Mouse (Mus musculus) lung, adult 2 months (tissue): ENCODE data around the gene Lama1. TPM values are rescaled to one million over a fixed set of nuclear protein-coding genes. Genes with fewer than 3 reads are reported as not detected.

Source experiments
- DNase-seq: peaks from one replicate; pipeline ENCODE4 v3.0.0; 2022
- H3K4me1 ChIP-seq: fragments of 200-500 bp; 2 replicates; pipeline ENCODE4 v1.6.1; 2011; ENCODE audit warnings: low read length; ENCODE audit not compliant: control insufficient read depth, insufficient read depth
- H3K4me3 ChIP-seq: fragments of 200-500 bp; replicated peaks from 2 replicates; pipeline ENCODE3; 2011; ENCODE audit warnings: low read depth, mild to moderate bottlenecking, control low read depth, low read length; ENCODE audit errors: extremely low read depth
- CTCF ChIP-seq: fragments of 200-500 bp; IDR thresholded peaks from 2 replicates; pipeline ENCODE4 v1.5.1; 2011; ENCODE audit warnings: mild to moderate bottlenecking, low read length, control low read depth; ENCODE audit not compliant: insufficient read depth
- POLR2A ChIP-seq: fragments of 200-500 bp; IDR thresholded peaks from 2 replicates; pipeline ENCODE4 v1.6.1; 2011; ENCODE audit warnings: low read depth, mild to moderate bottlenecking, control low read depth, low read length, borderline replicate concordance; ENCODE audit errors: extremely low read depth
- WGBS: fragments of 180-500 bp; shearing (Covaris S2); methylation state at CpG from one replicate; pipeline ENCODE4 v1.1.7; 2018; 5-methylcytosine and 5-hydroxymethylcytosine counted together
- polyA plus RNA-seq: library from polyadenylated mRNA; depleted of rRNA; stranded (reverse); fragments of >200 nt; gene quantifications from 2 replicates; pipeline ENCODE4 v1.2.3, GENCODE M21; 2012; rRNA removed

Lama1 gene
- polyA plus RNA-seq, 1 experiment: 0.17 TPM

DNA sequence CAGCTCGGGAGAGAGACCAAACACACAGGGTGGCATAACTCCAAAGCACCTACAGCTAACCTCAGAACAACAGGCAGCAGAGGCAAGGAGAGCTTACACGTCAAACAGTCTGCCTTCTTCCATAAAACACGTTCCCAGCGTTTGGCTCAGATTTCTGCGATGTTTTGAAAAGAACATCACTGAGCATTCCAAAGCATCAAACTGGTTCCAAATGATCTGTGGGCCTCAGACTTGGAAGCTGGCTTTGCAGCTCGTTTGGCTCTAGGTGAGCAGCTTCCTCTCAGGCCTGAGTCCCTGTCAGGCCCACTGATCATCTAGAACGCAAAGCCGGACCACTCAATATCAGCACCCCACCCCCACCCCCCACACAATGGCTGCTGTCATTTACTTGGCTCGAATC is 169.0 kb downstream of the Lama1 start:
- DNase-seq: no peak
- no peak overlapping the region for H3K4me3 ChIP-seq
- 70% methylated on average over 9 of the region's 9 CpGs for WGBS
- no peak for TF ChIP-seq CTCF
- TF ChIP-seq POLR2A: no peak
- no peaks in the 10 kb centered on the region for H3K4me1 ChIP-seq

GRCm38 (mm10) chr17:67866541-67867241 is 169.6 kb downstream of the Lama1 start:
- Histone ChIP-seq H3K4me3 (no peak overlapping the region), H3K4me1 (no peaks in the 10 kb centered on the region)
- DNase-seq: no peak
- TF ChIP-seq POLR2A (no peak), CTCF (no peak)
- WGBS: 76% methylated on average over 20 of the region's 20 CpGs

DNA sequence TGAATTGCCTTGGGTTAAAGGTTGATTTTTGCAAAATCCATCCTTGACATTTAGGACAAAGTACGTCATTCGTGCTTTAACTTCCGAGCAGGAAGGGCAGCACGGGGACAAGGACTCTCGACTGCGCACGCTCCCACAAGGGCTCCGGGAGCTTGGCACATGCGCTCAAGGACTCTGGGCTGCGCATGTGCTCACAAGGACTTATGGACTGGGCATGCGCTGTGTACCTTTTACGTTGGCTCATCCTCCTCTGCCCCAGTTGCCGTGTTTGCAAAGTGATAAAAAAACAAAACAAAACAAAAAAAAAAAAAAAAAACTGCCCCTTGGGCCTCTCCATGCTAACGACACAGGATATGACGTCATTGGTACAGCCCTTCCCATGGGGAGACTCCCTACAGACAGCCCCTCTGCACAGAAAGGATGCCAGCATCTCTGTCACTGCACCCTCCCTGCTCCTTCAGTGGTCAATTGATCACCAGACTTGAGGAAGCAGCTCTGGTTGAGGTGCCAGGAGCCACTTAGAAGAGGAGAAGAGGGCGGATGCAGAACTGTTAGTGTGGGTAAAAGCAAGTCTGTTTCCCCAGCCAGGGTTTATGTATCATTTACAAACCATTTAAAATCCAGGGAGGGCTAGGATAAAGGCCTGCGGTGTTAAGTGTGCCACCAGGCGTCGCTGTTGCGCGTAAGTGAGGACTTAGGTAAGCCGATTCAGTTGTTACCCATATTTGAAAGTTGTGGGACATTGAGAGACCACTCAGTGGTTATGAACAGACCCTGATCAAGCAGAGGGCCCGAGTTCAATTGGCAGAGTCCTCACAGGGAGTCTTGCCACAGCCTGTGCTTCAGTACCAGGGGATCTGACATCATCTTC is 172.9 kb downstream of the Lama1 start:
- DNase-seq: peak; percentile 42
- 67% methylated on average over 23 of the region's 23 CpGs for WGBS
- Histone ChIP-seq H3K4me1 (no peaks in the 10 kb centered on the region), H3K4me3 (no peak overlapping the region)
- TF ChIP-seq CTCF (peak; percentile 85), POLR2A (no peak)

Other genes with a start within 250 kb of the Lama1 start
- not detected in 2 replicates for gene Lrrc30, start 64.5 kb upstream of the Lama1 start, polyA plus RNA-seq